Mouse (Mus musculus): ENCODE measurements around the gene Arhgap15. TPM values are rescaled to one million over a fixed set of nuclear protein-coding genes. Genes with fewer than 3 reads are reported as not detected.
A peak's percentile ranks its signal among the peaks of the same experiment; 100 is the strongest.

The Arhgap15 gene
- total RNA-seq, 2 experiments from 2014 or later: 1.4 to 1.8 TPM

- no peak for DNase-seq
- intact Hi-C loops (cut with DNase I): no loop called here
These were observed 24.0 kb downstream of the Arhgap15 start for GRCm38 (mm10) chr2:43772640-43773039.

- intact Hi-C loops (cut with DNase I): no loop called here
These were observed 33.5 kb downstream of the Arhgap15 start for GRCm38 (mm10) chr2:43782157-43782556.

DNA sequence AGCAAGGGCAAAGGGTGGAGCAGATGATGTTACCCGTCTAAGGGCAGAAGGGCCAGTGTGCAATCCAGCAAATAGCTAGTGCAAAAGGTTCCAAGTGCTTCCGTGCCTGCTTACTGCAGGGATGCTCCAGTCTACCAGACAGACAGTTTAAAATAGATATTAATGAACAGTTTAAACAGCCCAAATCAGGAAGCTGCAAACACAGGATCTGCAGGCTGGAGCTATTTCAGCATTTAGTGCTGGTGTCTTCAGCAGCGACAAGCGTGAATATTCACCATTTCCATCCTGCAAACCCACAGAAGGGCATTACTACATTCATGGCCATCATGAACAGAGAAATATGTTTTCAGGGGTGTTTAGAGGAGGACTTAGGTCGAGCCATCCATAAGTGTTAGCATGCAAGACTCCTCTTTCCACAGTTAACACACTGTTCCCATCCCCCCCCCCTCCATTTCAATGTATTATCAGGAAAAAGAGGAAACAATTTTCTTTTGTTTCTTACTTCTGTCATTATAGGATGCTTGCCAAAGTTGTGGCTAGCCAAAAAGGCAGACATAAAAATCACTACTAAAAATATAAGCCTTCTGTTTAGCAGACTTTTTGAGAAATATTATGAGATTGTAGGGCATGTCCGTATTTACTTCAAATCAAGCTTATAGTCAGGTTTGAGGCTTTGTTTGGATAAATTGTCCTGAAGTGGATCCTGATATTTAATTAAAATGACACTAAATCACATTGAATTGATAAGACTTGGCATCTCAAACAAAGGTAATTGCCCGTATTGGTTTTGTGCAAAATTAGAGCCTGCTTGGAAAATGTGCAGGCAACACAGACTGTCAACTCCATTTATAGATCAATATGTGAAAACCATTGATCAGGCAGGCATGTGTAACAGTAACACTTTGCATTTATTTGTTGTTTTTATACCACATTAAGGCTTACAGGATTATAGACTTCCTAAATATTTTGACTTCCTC, 35.4 kb downstream of the Arhgap15 start:
- DNase-seq: no peak
- intact Hi-C loops (cut with DNase I): no loop called here

More at GRCm38 (mm10) chr2:43782157-43782556, 33.5 kb downstream of the Arhgap15 start:
- no peak for DNase-seq

- intact Hi-C loops (cut with DNase I): loop anchor here (2.0 kb wide), 1 partner anchor 117 kb away; no protein-coding TSS in a partner anchor
- DNase-seq: no peak
These were observed 37.5 kb downstream of the Arhgap15 start for GRCm38 (mm10) chr2:43786101-43786500.

GRCm38 (mm10) chr2:43787141-43787540, 38.5 kb downstream of the Arhgap15 start:
- peak; percentile 4 to 32 for DNase-seq

GRCm38 (mm10) chr2:43788484-43788883, 39.9 kb downstream of the Arhgap15 start:
- intact Hi-C loops (cut with DNase I): no loop called here
- no peak for DNase-seq

More at GRCm38 (mm10) chr2:43787141-43787540, 38.5 kb downstream of the Arhgap15 start:
- intact Hi-C loops (cut with DNase I): loop anchor here (2.0 kb wide), 1 partner anchor 116 kb away; no protein-coding TSS in a partner anchor

GRCm38 (mm10) chr2:43790049-43790693, 41.5 kb downstream of the Arhgap15 start:
- DNase-seq: no peak
- intact Hi-C loops (cut with DNase I): no loop called here

GRCm38 (mm10) chr2:43791575-43791974, 43.0 kb downstream of the Arhgap15 start:
- intact Hi-C loops (cut with DNase I): no loop called here
- DNase-seq: no peak

- no peak for DNase-seq
- intact Hi-C loops (cut with DNase I): no loop called here
These were observed 44.5 kb downstream of the Arhgap15 start for GRCm38 (mm10) chr2:43793105-43793504.

DNA sequence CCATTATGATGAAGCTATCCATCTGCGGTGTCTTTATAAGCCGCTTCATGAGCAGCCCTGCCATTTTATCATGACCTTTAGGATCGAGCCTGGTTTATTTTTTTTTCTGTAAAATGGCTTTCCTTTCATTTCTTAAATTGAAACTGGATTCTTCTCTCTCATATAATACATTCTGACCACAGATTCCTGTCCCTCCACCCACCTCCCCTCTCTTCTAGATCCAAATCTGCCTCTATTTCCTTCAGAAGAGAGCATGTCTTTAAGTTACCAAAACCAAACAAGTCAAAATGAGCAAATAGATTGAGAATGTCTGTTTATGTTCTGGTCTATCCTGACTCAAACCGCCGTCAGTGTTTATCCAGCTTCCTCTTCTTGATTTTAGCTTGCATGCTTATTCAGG, 46.1 kb downstream of the Arhgap15 start:
- DNase-seq: no peak
- intact Hi-C loops (cut with DNase I): no loop called here

GRCm38 (mm10) chr2:43796448-43796847, 47.8 kb downstream of the Arhgap15 start:
- no peak for DNase-seq
- intact Hi-C loops (cut with DNase I): no loop called here

GRCm38 (mm10) chr2:43805960-43806744, 57.5 kb downstream of the Arhgap15 start:
- intact Hi-C loops (cut with DNase I): no loop called here
- DNase-seq: peak; percentile 30 to 41

- intact Hi-C loops (cut with DNase I): no loop called here
- DNase-seq: no peak
These were observed 67.5 kb downstream of the Arhgap15 start for GRCm38 (mm10) chr2:43815896-43816787.

GRCm38 (mm10) chr2:43816788-43817581, 68.4 kb downstream of the Arhgap15 start:
- DNase-seq: peak; percentile 27 to 54
- intact Hi-C loops (cut with DNase I): no loop called here

DNA sequence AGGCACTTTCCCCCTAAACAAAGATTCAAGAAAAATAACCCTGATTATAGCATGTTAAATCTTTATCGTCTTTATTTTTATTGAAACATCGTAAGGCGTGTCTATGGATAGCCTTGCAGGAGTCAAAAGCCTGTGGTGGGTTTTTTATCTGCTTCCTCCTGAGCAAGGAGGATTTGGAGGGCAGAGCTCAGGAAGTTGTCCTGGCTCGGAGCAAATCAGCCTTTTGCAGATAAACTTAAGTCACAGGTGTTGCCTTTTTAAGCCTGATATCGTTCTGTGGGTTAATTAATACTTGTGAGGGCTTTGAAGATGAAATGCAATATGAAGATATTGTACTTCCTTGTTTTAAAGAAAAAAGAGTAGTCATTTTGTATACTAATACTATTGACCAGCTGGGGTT, 87.3 kb downstream of the Arhgap15 start:
- intact Hi-C loops (cut with DNase I): no loop called here
- DNase-seq: no peak

DNA sequence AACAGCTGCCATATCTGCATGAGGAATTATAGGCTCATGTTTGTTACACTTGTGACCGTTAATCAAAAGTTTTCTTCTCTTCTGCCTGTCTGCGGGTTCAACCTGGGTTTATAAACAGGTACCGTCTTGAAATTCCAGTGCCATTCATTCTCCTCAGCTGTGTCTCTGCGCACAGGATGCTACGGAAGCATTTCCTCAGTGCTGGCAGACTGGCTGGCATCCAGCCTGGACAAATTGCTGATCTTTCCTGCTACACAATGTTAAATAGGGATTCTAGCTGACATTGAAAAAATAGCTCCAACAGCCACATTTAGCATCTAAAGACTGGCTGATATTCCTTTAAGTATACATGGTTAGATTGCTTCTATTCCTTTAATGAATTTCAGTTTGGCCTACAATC, 93.0 kb downstream of the Arhgap15 start:
- peak; percentile 4 to 9 for DNase-seq
- intact Hi-C loops (cut with DNase I): no loop called here

- intact Hi-C loops (cut with DNase I): loop anchor here (1.0 kb wide), 1 partner anchor 129 kb away; no protein-coding TSS in a partner anchor
- peak; percentile 3 for DNase-seq
These were observed 102.6 kb downstream of the Arhgap15 start for GRCm38 (mm10) chr2:43851195-43851594.

DNA sequence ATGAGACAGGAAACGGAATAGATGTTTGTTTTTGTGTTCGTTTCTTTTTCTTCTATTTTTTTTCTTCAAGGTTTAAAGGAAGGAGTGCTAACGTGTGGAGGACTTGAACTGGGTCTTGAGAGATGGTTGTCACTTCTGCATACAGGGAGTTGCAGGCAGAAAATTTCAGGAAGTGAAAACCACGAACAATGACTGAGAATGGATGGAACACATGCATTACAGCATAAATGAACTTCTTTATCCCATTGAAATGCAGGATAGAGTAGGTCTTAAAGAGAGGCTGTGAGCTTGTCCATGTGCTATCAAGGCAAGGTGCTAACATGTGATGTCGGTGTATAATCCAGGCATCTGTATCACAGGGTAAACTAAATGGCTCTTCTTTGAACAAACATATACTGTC, 114.1 kb downstream of the Arhgap15 start:
- intact Hi-C loops (cut with DNase I): no loop called here
- DNase-seq: no peak

Measured in heart, postnatal 14 days (tissue).